Mouse (Mus musculus) small intestine, adult 2 months (tissue): ENCODE measurements around the gene Pqlc2.

ENCODE experiments used
- CTCF ChIP-seq: fragments of 200-500 bp; IDR thresholded peaks from 2 replicates; pipeline ENCODE4 v1.5.1; 2012; ENCODE audit warnings: low read depth, mild to moderate bottlenecking, control low read depth, inconsistent platforms, low read length, moderate library complexity, mixed read lengths; ENCODE audit not compliant: insufficient replicate concordance, insufficient read length; ENCODE audit errors: extremely low read depth
- POLR2A ChIP-seq: fragments of 200-500 bp; IDR thresholded peaks from 2 replicates; pipeline ENCODE4 v1.6.1; 2012; ENCODE audit warnings: low read depth, mild to moderate bottlenecking, control low read depth, inconsistent platforms, low read length, moderate library complexity

DNA sequence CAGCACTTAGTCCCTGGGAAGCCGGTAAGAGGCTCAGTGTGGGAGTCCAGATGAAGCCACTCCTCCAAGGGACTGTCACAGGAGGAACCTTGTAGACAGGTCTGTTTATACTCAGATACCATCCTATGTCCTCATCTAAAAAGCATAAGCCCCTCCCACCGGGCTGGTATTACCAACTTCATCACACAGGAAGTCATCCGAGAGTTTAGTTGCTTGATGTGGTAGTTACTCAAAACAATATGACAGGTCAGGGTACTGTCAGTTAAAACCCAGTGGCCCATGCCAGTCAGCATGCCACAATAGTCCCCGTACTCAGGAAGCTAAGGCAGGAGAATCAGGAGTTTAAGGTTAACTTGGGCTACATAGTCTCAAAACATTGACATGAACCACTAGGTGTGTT is 9.2 kb upstream of the Pqlc2 start:
- TF ChIP-seq CTCF (no peak), POLR2A (no peak)
